ENCODE assay signal across 8 mouse cellular contexts in the genomic region with DNA sequence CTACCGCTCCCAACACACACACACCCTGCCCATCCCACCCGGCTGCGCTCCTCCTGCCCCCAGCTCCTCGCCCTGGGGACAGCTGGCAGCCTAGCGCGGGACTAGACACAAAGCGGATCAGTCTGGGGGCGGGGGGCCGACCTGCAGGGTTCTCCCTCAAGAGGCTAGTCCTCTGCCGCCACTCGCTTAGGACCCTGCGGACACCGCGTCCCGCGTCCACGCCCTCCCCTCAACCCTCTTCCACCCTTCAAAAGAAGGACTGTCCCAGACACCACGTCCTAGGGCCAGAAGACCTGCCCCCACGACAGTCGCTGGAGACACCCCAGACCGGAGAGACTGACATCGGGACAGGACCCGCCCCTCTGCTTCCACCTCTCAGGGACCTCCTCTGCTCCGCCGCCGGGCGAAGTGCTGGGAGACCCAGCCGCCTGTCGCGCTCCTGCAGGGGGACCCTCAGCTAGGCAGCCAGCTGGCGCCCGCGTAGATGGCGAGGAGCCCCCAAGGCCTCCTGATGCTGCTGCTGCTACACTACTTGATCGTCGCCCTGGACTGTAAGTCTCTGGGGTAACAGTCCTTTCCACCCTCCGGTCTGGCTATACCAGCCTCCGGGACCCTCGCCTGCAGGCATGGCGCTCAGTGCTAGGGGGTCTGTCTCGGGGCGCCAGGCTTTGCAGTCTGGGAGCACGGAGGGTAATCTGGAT. TPM values are rescaled to one million over a fixed set of nuclear protein-coding genes. Genes with fewer than 3 reads are reported as not detected.
A peak's percentile ranks its signal among the peaks of the same experiment; 100 is the strongest.
DNase-seq lines count a peak whose midpoint lies in the region; ATAC-seq lines count a peak whose summit lies in the region.

A gene (plus strand): TSS at position 121 of the 701 bp plus-strand sequence.

- H3K4me3 ChIP-seq in forebrain, embryonic 10.5 days = peak within 1 kb of the TSS; percentile 63
- H3K4me3 ChIP-seq in heart, embryonic 12.5 days = peak within 1 kb of the TSS; percentile 69
- peak within 1 kb of the TSS; percentile 60 for H3K4me3 ChIP-seq in kidney, embryonic 15.5 days (replicated peaks)
- peak within 1 kb of the TSS; percentile 67 for H3K4me3 ChIP-seq in midbrain, embryonic 16.5 days (ENCODE audit: low read depth, low read length)

- peak; percentile 26 to 41 for DNase-seq in urinary bladder, adult 18-20 months (ENCODE audit: low spot score in 2 of 2)
- no peak for DNase-seq in urinary bladder, postnatal 10 days (ENCODE audit: low spot score)
- DNase-seq in forebrain, embryonic 10.5 days (ENCODE audit: extremely low spot score, low spot score) = peak; percentile 83
- DNase-seq in liver = peak; percentile 40
- DNase-seq in splenic B cell, adult 2 months (ENCODE audit: low read depth, low spot score) = peak; percentile 11

- peaks cover 13% of the 10 kb centered on the region for H3K36me3 ChIP-seq in forebrain, embryonic 10.5 days (replicated peaks)
- H3K36me3 ChIP-seq in heart, embryonic 12.5 days = no peaks in the 10 kb centered on the region
- H3K36me3 ChIP-seq in kidney, embryonic 15.5 days = no peaks in the 10 kb centered on the region
- H3K36me3 ChIP-seq in midbrain, embryonic 16.5 days (ENCODE audit: control insufficient read depth, insufficient read depth, low read length) = no peaks in the 10 kb centered on the region
- H3K36me3 ChIP-seq in splenic B cell, adult 2 months (ENCODE audit: control insufficient read depth, insufficient read depth, low read length, poor library complexity, severe bottlenecking) = no peaks in the 10 kb centered on the region

- WGBS in forebrain, embryonic 10.5 days = under 1% methylated on average over 43 of the region's 43 CpGs
- 0% methylated on average over 43 of the region's 43 CpGs for WGBS in heart, embryonic 12.5 days
- under 1% methylated on average over 43 of the region's 43 CpGs for WGBS in kidney, embryonic 15.5 days
- WGBS in midbrain, embryonic 16.5 days = 0% methylated on average over 43 of the region's 43 CpGs

- H3K4me2 ChIP-seq in heart, embryonic 12.5 days = peak within 1 kb of the TSS; percentile 92
- peak within 1 kb of the TSS; percentile 100 for H3K4me2 ChIP-seq in kidney, embryonic 15.5 days
- H3K4me2 ChIP-seq in midbrain, embryonic 16.5 days (ENCODE audit: low read length) = peak within 1 kb of the TSS; percentile 97

- H3K27ac ChIP-seq in forebrain, embryonic 10.5 days = peak within 1 kb of the TSS; percentile 89
- no peak within 1 kb of the TSS for H3K27ac ChIP-seq in heart, embryonic 12.5 days (ENCODE audit: poor library complexity, severe bottlenecking)
- no peak within 1 kb of the TSS for H3K27ac ChIP-seq in kidney, embryonic 15.5 days
- peak within 1 kb of the TSS; percentile 86 for H3K27ac ChIP-seq in midbrain, embryonic 16.5 days (ENCODE audit: low read length)

- peak; percentile 84 for ATAC-seq in heart, embryonic 12.5 days (ENCODE audit: insufficient number of reproducible peaks, low FRiP score)
- peak; percentile 88 for ATAC-seq in kidney, embryonic 15.5 days (replicated peaks; ENCODE audit: low FRiP score)
- ATAC-seq in midbrain, embryonic 16.5 days = peak; percentile 86

- H3K9ac ChIP-seq in heart, embryonic 12.5 days = peak within 1 kb of the TSS; percentile 69
- peak within 1 kb of the TSS; percentile 50 for H3K9ac ChIP-seq in kidney, embryonic 15.5 days
- peak within 1 kb of the TSS; percentile 76 for H3K9ac ChIP-seq in midbrain, embryonic 16.5 days (ENCODE audit: low read depth, low read length)

- H3K27me3 ChIP-seq in forebrain, embryonic 10.5 days (ENCODE audit: poor library complexity, severe bottlenecking) = 0 out of 2 replicates have a peak, but pooled peaks cover 8% of the 10 kb centered on the region
- H3K27me3 ChIP-seq in heart, embryonic 12.5 days (replicated peaks) = no peaks in the 10 kb centered on the region
- H3K27me3 ChIP-seq in kidney, embryonic 15.5 days = peaks cover 36% of the 10 kb centered on the region
- no peaks in the 10 kb centered on the region for H3K27me3 ChIP-seq in midbrain, embryonic 16.5 days (ENCODE audit: control insufficient read depth, insufficient read depth, low read depth, low read length)
- H3K27me3 ChIP-seq in splenic B cell, adult 2 months (ENCODE audit: control insufficient read depth, insufficient read depth, low read length, poor library complexity, severe bottlenecking) = peaks cover 2% of the 10 kb centered on the region; the same call in 1 of the 2 replicates

- H3K9me3 ChIP-seq in forebrain, embryonic 10.5 days = peaks cover under 1% of the 10 kb centered on the region; the same call in 1 of the 2 replicates
- H3K9me3 ChIP-seq in heart, embryonic 12.5 days (replicated peaks) = 0 out of 2 replicates have a peak, but pooled peaks cover under 1% of the 10 kb centered on the region
- H3K9me3 ChIP-seq in kidney, embryonic 15.5 days (replicated peaks) = no peaks in the 10 kb centered on the region
- no peaks in the 10 kb centered on the region for H3K9me3 ChIP-seq in midbrain, embryonic 16.5 days (replicated peaks; ENCODE audit: control insufficient read depth, low read length, poor library complexity, severe bottlenecking)

- H3K4me1 ChIP-seq in forebrain, embryonic 10.5 days = peaks cover 35% of the 10 kb centered on the region
- no peaks in the 10 kb centered on the region for H3K4me1 ChIP-seq in heart, embryonic 12.5 days (replicated peaks)
- peaks cover 21% of the 10 kb centered on the region for H3K4me1 ChIP-seq in kidney, embryonic 15.5 days
- H3K4me1 ChIP-seq in midbrain, embryonic 16.5 days (ENCODE audit: control insufficient read depth, insufficient read depth, low read length) = peaks cover 8% of the 10 kb centered on the region; the same call in 1 of the 2 replicates

RNA-seq across cellular contexts. Expression of the gene that starts here (rescaled TPM):
- polyA plus RNA-seq in forebrain, embryonic 10.5 days (2016; fragmentation: Nextera tagmentation; extraction: Ambion mirVana) = 29.5 and 30.1 TPM in 2 replicates
- polyA plus RNA-seq in heart, embryonic 12.5 days (2016; fragmentation: Nextera tagmentation; extraction: Ambion mirVana) = 8.3 and 8.6 TPM in 2 replicates
- polyA plus RNA-seq in kidney, embryonic 15.5 days (2015; fragmentation: Nextera tagmentation; extraction: Ambion mirVana) = 4.0 TPM in 2 replicates
- 23.1 and 23.6 TPM in 2 replicates for polyA plus RNA-seq in midbrain, embryonic 16.5 days (2015; fragmentation: Nextera tagmentation; extraction: Ambion mirVana)

Comparison
In these comparisons a context has a peak if more than half of its experiments do, and no peak if none do; other contexts are left out.
1. H3K27ac ChIP-seq: peak in forebrain, embryonic 10.5 days (single experiment) and midbrain, embryonic 16.5 days (single experiment); none in heart, embryonic 12.5 days (single experiment) and kidney, embryonic 15.5 days (single experiment).
2. Peak in every context shown above with its lines, with median percentiles within 50 percentile points of each other: H3K4me3 ChIP-seq, ATAC-seq, H3K4me2 ChIP-seq and H3K9ac ChIP-seq.